Mouse (Mus musculus) brain, embryonic 14.5 days (tissue): ENCODE measurements at regions not wholly inside any gene's neighbourhood (a gene's known extent, or its start where the extent isn't known, plus 50 kb on each side); places are given as distances from the start of the nearest gene placed in this dataset.

Experiments
- CTCF ChIP-seq: fragments of 200-500 bp; IDR thresholded peaks from 2 replicates; pipeline ENCODE4 v1.5.1; 2012; ENCODE audit warnings: inconsistent platforms, mild to moderate bottlenecking, moderate library complexity, borderline replicate concordance; ENCODE audit not compliant: insufficient read depth, insufficient read length; ENCODE audit errors: extremely low read depth
- POLR2A ChIP-seq: fragments of 200-500 bp; IDR thresholded peaks from 2 replicates; pipeline ENCODE4 v1.6.1; 2012; ENCODE audit warnings: mild to moderate bottlenecking, inconsistent platforms, borderline replicate concordance; ENCODE audit not compliant: poor library complexity, insufficient read depth, insufficient read length, severe bottlenecking; ENCODE audit errors: extremely low read depth

DNA sequence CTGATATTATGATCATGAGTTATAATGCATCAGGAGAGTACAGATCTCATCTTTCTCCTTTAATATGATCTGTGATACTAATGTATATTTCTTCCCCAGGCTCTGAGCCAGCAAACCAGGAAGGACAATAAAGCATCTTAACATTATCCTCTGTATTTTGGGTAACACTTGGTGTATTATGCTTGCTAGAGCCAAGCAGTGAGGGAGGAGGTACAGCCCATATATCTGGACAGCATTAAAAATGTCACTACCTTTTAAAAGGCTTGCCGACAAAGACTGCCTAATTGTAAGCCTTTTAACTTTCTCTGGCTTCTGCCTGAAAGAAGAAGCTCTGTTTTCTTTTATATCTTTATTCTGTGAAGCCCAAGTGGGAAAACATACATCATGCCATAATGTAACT lies 292.9 kb upstream of the Ndst3 start:
- no peak for TF ChIP-seq CTCF
- no peak for TF ChIP-seq POLR2A
